Mouse (Mus musculus): ENCODE measurements around the gene Rnf180.

The Rnf180 gene

GRCm38 (mm10) chr13:105250264-105250663 lies 44.4 kb downstream of the Rnf180 start:
- no peak for DNase-seq

GRCm38 (mm10) chr13:105249599-105249998 lies 45.0 kb downstream of the Rnf180 start:
- no peak for DNase-seq

GRCm38 (mm10) chr13:105247691-105248090 lies 46.9 kb downstream of the Rnf180 start:
- no peak for DNase-seq

- no peak for DNase-seq
Observed at GRCm38 (mm10) chr13:105240810-105241209, 53.8 kb downstream of the Rnf180 start.

GRCm38 (mm10) chr13:105227126-105227525 lies 67.5 kb downstream of the Rnf180 start:
- no peak for DNase-seq

GRCm38 (mm10) chr13:105224048-105224447 lies 70.6 kb downstream of the Rnf180 start:
- DNase-seq = no peak

- DNase-seq = no peak
Observed at GRCm38 (mm10) chr13:105223147-105223546, 71.5 kb downstream of the Rnf180 start.

- no peak for DNase-seq
Observed at GRCm38 (mm10) chr13:105222016-105222725, 72.4 kb downstream of the Rnf180 start.

GRCm38 (mm10) chr13:105210746-105211145 lies 83.9 kb downstream of the Rnf180 start:
- no peak for DNase-seq

- DNase-seq = no peak
Observed at GRCm38 (mm10) chr13:105203851-105204250, 90.8 kb downstream of the Rnf180 start.

GRCm38 (mm10) chr13:105198658-105199057 lies 96.0 kb downstream of the Rnf180 start:
- no peak for DNase-seq

GRCm38 (mm10) chr13:105198028-105198427 lies 96.6 kb downstream of the Rnf180 start:
- DNase-seq = no peak

- no peak for DNase-seq
Observed at GRCm38 (mm10) chr13:105193583-105193982, 101.0 kb downstream of the Rnf180 start.

- DNase-seq = no peak
Observed at GRCm38 (mm10) chr13:105188730-105189129, 105.9 kb downstream of the Rnf180 start.

- DNase-seq = no peak
Observed at GRCm38 (mm10) chr13:105180781-105181180, 113.8 kb downstream of the Rnf180 start.

GRCm38 (mm10) chr13:105165441-105165840 lies 129.2 kb downstream of the Rnf180 start:
- DNase-seq = no peak

- peak; percentile 26 to 35 for DNase-seq
Observed at GRCm38 (mm10) chr13:105153955-105154354, 140.7 kb downstream of the Rnf180 start.

- no peak for DNase-seq
Observed at GRCm38 (mm10) chr13:105150006-105150405, 144.6 kb downstream of the Rnf180 start.

- DNase-seq = no peak
Observed at GRCm38 (mm10) chr13:105147795-105148418, 146.7 kb downstream of the Rnf180 start.

- no peak for DNase-seq
Observed at GRCm38 (mm10) chr13:105146827-105147226, 147.8 kb downstream of the Rnf180 start.

- no peak for DNase-seq
Observed at GRCm38 (mm10) chr13:105139881-105140280, 154.7 kb downstream of the Rnf180 start.

- no peak for DNase-seq
Observed at GRCm38 (mm10) chr13:105134397-105134796, 160.2 kb downstream of the Rnf180 start.

- no peak for DNase-seq
Observed at GRCm38 (mm10) chr13:105132776-105133175, 161.8 kb downstream of the Rnf180 start.

- no peak for DNase-seq
Observed at GRCm38 (mm10) chr13:105132370-105132769, 162.2 kb downstream of the Rnf180 start.

GRCm38 (mm10) chr13:105130080-105130479 lies 164.5 kb downstream of the Rnf180 start:
- DNase-seq = no peak

Data from cerebellum, postnatal 36 days (tissue).